ENCODE assay signal across 8 mouse cellular contexts in the genomic region with DNA sequence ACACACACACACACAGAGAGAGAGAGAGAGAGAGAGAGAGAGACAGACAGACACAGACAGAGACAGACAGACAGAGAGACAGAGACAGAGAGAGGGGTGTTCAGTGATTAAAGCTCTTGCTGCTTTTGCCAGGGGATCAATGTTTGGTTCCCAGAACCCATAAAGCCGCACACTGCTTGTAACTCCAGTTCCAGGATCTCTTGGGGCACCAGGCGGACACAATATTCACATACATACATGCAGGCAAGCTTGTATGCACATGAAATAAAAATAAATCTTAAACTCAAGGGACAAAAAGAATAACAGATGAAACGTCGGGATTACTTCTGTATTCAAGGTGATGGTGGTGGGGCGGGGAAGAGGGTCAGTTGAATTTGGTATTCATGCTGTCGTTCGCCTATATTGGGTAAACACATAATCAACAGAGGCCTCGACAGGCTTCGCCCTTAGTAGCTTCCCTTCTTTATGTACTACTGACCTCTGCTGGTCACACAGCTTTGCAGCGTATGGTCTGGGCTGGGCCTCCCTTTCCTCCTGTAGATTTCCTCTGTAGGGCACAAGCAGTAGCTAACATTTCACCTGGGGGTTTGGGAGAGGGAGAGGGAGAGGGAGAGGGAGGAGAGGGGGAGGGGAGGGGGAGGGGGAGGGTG. TPM values are rescaled to one million over a fixed set of nuclear protein-coding genes. Genes with fewer than 3 reads are reported as not detected.
A peak's percentile ranks its signal among the peaks of the same experiment; 100 is the strongest.
DNase-seq lines count a peak whose midpoint lies in the region; ATAC-seq and TF ChIP-seq lines count a peak whose summit lies in the region.

No protein-coding gene starts in this region.

- H3K4me1 ChIP-seq in hindbrain, embryonic 13.5 days (replicated peaks) = peaks cover 5% of the 10 kb centered on the region

- peak overlapping the region; percentile 3; the same call in 1 of the 2 replicates for H3K4me3 ChIP-seq in hindbrain, embryonic 13.5 days

- TF ChIP-seq CTCF in Patski (IDR thresholded peaks at IDR 0.05) = peak; percentile 93

- CTCF ChIA-PET in Patski (lab: Charles Lee) = interaction anchor here (0.6 to 2.9 kb wide), 13 partner anchors 9 to 306 kb away, joined by 3 to 17 read pairs (median 4); partner anchors contain the start of gene Mettl13

- no peaks in the 10 kb centered on the region for H3K27me3 ChIP-seq in Patski
- H3K27me3 ChIP-seq in hindbrain, embryonic 13.5 days = no peaks in the 10 kb centered on the region

- whole genome bisulfite sequencing in hindbrain, embryonic 13.5 days = 15% methylated on average over 10 of the region's 10 CpGs

- POLR2A ChIA-PET in Patski (lab: Charles Lee) = interaction anchor here (1.9 kb wide), 1 partner anchor 116 kb away, joined by 4 read pairs; no protein-coding TSS in a partner anchor

- peak; percentile 89 for ATAC-seq in Patski
- ATAC-seq in hindbrain, embryonic 13.5 days (ENCODE audit: low FRiP score) = peak; percentile 98

- peaks cover 7% of the 10 kb centered on the region for H3K36me3 ChIP-seq in hindbrain, embryonic 13.5 days

- DNase-seq in Patski (ENCODE audit: low read depth, low spot score) = peak; percentile 44
- peak; percentile 91 to 94 for DNase-seq in cerebellum, postnatal 10 days
- DNase-seq in frontal cortex, postnatal 10 days (ENCODE audit: low spot score in 2 of 2) = peak; percentile 41 to 68
- DNase-seq in layer of hippocampus, postnatal 14 days (ENCODE audit: low spot score in 2 of 2) = peak; percentile 57 to 84
- peak; percentile 89 for DNase-seq in lung, postnatal 10 days
- DNase-seq in retina, embryonic 14.5 days (ENCODE audit: low spot score) = peak; percentile 91
- DNase-seq in thymus, postnatal 4 days = peak; percentile 77

- in situ Hi-C loops in Patski (cut with MboI; ENCODE audit: low pct_unique_long_range_greater_than_20kb) = loop anchor here (5.0 to 25.0 kb wide), 3 partner anchors 113 to 703 kb away; partner anchors contain the start of gene Pigc

- no peaks in the 10 kb centered on the region for H3K9me3 ChIP-seq in hindbrain, embryonic 13.5 days

- H3K9ac ChIP-seq in hindbrain, embryonic 13.5 days = no peak overlapping the region; the same call in 1 of the 2 replicates

- peak overlapping the region; percentile 28; the same call in 1 of the 2 replicates for H3K4me2 ChIP-seq in hindbrain, embryonic 13.5 days

- no peak overlapping the region for H3K27ac ChIP-seq in hindbrain, embryonic 13.5 days

RNA-seq across cellular contexts. Expression of gene Myocos, which starts 6.9 kb away (rescaled TPM):
- polyA plus RNA-seq in Patski (2021) = not detected
- not detected in 2 replicates for polyA plus RNA-seq in hindbrain, embryonic 13.5 days (2015; fragmentation: Nextera tagmentation; extraction: Ambion mirVana)
- total RNA-seq in layer of hippocampus, postnatal 14 days (2021) = not detected

RNA-seq across cellular contexts. Expression of gene Myoc, which starts 26.0 kb away (rescaled TPM):
- not detected for polyA plus RNA-seq in Patski (2021)
- not detected in 2 replicates for polyA plus RNA-seq in hindbrain, embryonic 13.5 days (2015; fragmentation: Nextera tagmentation; extraction: Ambion mirVana)
- 1 to 10 TPM; 7.8 to 9.7 TPM for total RNA-seq in layer of hippocampus, postnatal 14 days (2021)
